ENCODE assay signal across 12 mouse cellular contexts in the genomic region with DNA sequence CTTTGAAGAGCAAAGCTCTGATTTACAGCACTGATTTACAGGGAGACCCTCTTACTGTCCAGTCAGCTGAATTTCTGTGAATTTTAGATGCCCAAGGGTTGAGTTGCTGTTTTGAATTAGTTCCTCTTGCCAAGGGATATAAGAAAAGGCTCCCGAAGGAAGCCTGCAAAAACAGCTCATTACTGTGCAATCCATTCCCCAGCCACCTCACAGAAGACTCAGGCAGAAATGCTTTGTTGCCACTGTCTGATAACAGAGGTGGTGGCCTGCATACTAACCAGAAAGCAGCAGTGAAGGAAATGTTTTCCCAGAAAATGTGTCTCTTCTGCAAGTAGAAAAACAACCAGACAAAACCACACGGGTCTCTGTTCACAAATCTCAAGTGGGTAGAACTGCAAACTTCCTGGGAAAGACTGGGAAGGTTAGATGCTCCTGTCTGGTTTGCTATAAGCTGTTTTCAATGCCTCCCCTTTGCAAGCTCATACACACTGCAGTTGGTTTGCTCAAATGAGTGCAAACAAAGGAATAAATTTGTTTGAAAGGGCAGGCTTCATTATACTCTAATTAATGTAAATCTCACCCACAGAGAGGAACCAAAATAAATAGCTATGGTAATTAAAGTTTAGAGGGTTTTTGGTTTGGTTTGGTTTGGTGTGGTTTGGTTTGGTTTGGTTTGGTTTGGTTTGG.
DNase-seq lines count a peak whose midpoint lies in the region; ATAC-seq lines count a peak whose summit lies in the region.
"Had no signal": no experiment of that assay in that cellular context is flagged by ENCODE, and none has a peak within 500 bp of the region (broad histone marks: within the 10 kb centered on the region; RNA-seq: fewer than 3 reads in every experiment).

No protein-coding gene starts in this region.

- H3K9ac ChIP-seq in forebrain, embryonic 11.5 days (ENCODE audit: low read length): no peak overlapping the region; the same call in 1 of the 2 replicates
- H3K9ac ChIP-seq in hindbrain, embryonic 13.5 days: no peak overlapping the region
- H3K9ac ChIP-seq in midbrain, embryonic 15.5 days: no peak overlapping the region
- H3K9ac ChIP-seq in liver, embryonic 12.5 days: no peak overlapping the region
- H3K9ac ChIP-seq: liver, embryonic 13.5 days had no signal

- no peak overlapping the region for H3K4me3 ChIP-seq in forebrain, embryonic 11.5 days (ENCODE audit: low read depth, low read length)
- no peak overlapping the region for H3K4me3 ChIP-seq in hindbrain, embryonic 13.5 days
- no peak overlapping the region for H3K4me3 ChIP-seq in midbrain, embryonic 15.5 days
- no peak overlapping the region for H3K4me3 ChIP-seq in liver, embryonic 12.5 days
- H3K4me3 ChIP-seq: liver, embryonic 13.5 days had no signal

- WGBS in forebrain, embryonic 11.5 days: 22% methylated on average over 2 of the region's 2 CpGs
- WGBS in hindbrain, embryonic 13.5 days: 20% methylated on average over 2 of the region's 2 CpGs
- 26% methylated on average over 2 of the region's 2 CpGs for WGBS in midbrain, embryonic 15.5 days
- 33% methylated on average over 2 of the region's 2 CpGs for WGBS in liver, embryonic 12.5 days (ENCODE audit: insufficient replicate concordance)

- no peaks in the 10 kb centered on the region for H3K4me1 ChIP-seq in forebrain, embryonic 11.5 days (replicated peaks; ENCODE audit: control insufficient read depth, insufficient read depth, low read length)
- H3K4me1 ChIP-seq in hindbrain, embryonic 13.5 days (replicated peaks): no peaks in the 10 kb centered on the region
- no peaks in the 10 kb centered on the region for H3K4me1 ChIP-seq in midbrain, embryonic 15.5 days
- no peaks in the 10 kb centered on the region for H3K4me1 ChIP-seq in liver, embryonic 12.5 days
- H3K4me1 ChIP-seq: liver, embryonic 13.5 days had no signal

- H3K27me3 ChIP-seq in forebrain, embryonic 11.5 days (ENCODE audit: control insufficient read depth, insufficient read depth, low read length): no peaks in the 10 kb centered on the region
- H3K27me3 ChIP-seq in hindbrain, embryonic 13.5 days: no peaks in the 10 kb centered on the region
- H3K27me3 ChIP-seq in midbrain, embryonic 15.5 days (replicated peaks): no peaks in the 10 kb centered on the region
- H3K27me3 ChIP-seq in liver, embryonic 12.5 days (replicated peaks): no peaks in the 10 kb centered on the region
- H3K27me3 ChIP-seq: liver, embryonic 13.5 days had no signal

- ATAC-seq in forebrain, embryonic 11.5 days (replicated peaks; ENCODE audit: low FRiP score): peak; percentile 93
- ATAC-seq in hindbrain, embryonic 13.5 days (ENCODE audit: low FRiP score): peak; percentile 85
- peak; percentile 94 for ATAC-seq in midbrain, embryonic 15.5 days (replicated peaks)
- no peak for ATAC-seq in liver, embryonic 12.5 days

- H3K4me2 ChIP-seq in forebrain, embryonic 11.5 days (ENCODE audit: low read depth, low read length, severe bottlenecking): no peak overlapping the region
- no peak overlapping the region for H3K4me2 ChIP-seq in hindbrain, embryonic 13.5 days
- no peak overlapping the region for H3K4me2 ChIP-seq in midbrain, embryonic 15.5 days
- H3K4me2 ChIP-seq in liver, embryonic 12.5 days: no peak overlapping the region
- H3K4me2 ChIP-seq: liver, embryonic 13.5 days had no signal

- peak overlapping the region; percentile 62 for H3K27ac ChIP-seq in forebrain, embryonic 11.5 days (ENCODE audit: low read depth, low read length)
- peak overlapping the region; percentile 58; the same call in 1 of the 2 replicates for H3K27ac ChIP-seq in hindbrain, embryonic 13.5 days
- peak overlapping the region; percentile 43 for H3K27ac ChIP-seq in midbrain, embryonic 15.5 days
- H3K27ac ChIP-seq in liver, embryonic 12.5 days: no peak overlapping the region
- H3K27ac ChIP-seq: liver, embryonic 13.5 days had no signal

- peak; percentile 4 for DNase-seq in embryo, embryonic 10.5 days (ENCODE audit: low spot score)
- no peak for DNase-seq in embryo, embryonic 9.5 days (ENCODE audit: extremely low spot score)
- DNase-seq in forebrain, embryonic 11.5 days (ENCODE audit: low spot score): peak; percentile 46
- no peak for DNase-seq in adrenal gland, postnatal 10 days
- DNase-seq in left cerebral cortex, postnatal 10 days (ENCODE audit: extremely low spot score in 1 of 2, low spot score in 2 of 2): no peak
- DNase-seq: adrenal gland, adult 8-10 months; kidney, adult 11 months; liver, embryonic 13.5 days; right cerebral cortex, postnatal 14 days had no signal

- intact Hi-C loops in left cerebral cortex, postnatal 10 days (cut with DNase I): no loop called here

- no peaks in the 10 kb centered on the region for H3K9me3 ChIP-seq in forebrain, embryonic 11.5 days (ENCODE audit: control insufficient read depth, low read length)
- no peaks in the 10 kb centered on the region for H3K9me3 ChIP-seq in hindbrain, embryonic 13.5 days
- H3K9me3 ChIP-seq in midbrain, embryonic 15.5 days: no peaks in the 10 kb centered on the region
- no peaks in the 10 kb centered on the region for H3K9me3 ChIP-seq in liver, embryonic 12.5 days (replicated peaks)
- H3K9me3 ChIP-seq: liver, embryonic 13.5 days had no signal

- no peaks in the 10 kb centered on the region for H3K36me3 ChIP-seq in forebrain, embryonic 11.5 days (ENCODE audit: control insufficient read depth, insufficient read depth, low read length)
- H3K36me3 ChIP-seq in hindbrain, embryonic 13.5 days: no peaks in the 10 kb centered on the region
- no peaks in the 10 kb centered on the region for H3K36me3 ChIP-seq in midbrain, embryonic 15.5 days (replicated peaks)
- no peaks in the 10 kb centered on the region for H3K36me3 ChIP-seq in liver, embryonic 12.5 days
- H3K36me3 ChIP-seq: liver, embryonic 13.5 days had no signal

Comparison
In these comparisons a context has a peak if more than half of its experiments do, and no peak if none do; other contexts are left out.
1. DNase-seq: peak in embryo, embryonic 10.5 days (single experiment) and forebrain, embryonic 11.5 days (single experiment); none in embryo, embryonic 9.5 days (single experiment), adrenal gland, postnatal 10 days (single experiment) and left cerebral cortex, postnatal 10 days (0 of 2).